Mouse (Mus musculus) cerebellum, adult 11-12 months (tissue): Measurements from ENCODE around the gene Gnat1.

Experiments
- DNase-seq: peaks from one replicate; pipeline ENCODE4 v3.0.0; 2022

Gnat1 gene

GRCm38 (mm10) chr9:107699376-107699980 lies 20.0 kb upstream of the Gnat1 start:
- no peak for DNase-seq

GRCm38 (mm10) chr9:107698611-107699190 lies 19.2 kb upstream of the Gnat1 start:
- DNase-seq: no peak

- DNase-seq: no peak
These were observed 18.5 kb upstream of the Gnat1 start for GRCm38 (mm10) chr9:107697811-107698521.

GRCm38 (mm10) chr9:107696845-107697610 lies 17.5 kb upstream of the Gnat1 start:
- DNase-seq: no peak

- DNase-seq: no peak
These were observed 16.6 kb upstream of the Gnat1 start for GRCm38 (mm10) chr9:107696106-107696479.

GRCm38 (mm10) chr9:107695441-107696105 lies 16.1 kb upstream of the Gnat1 start:
- DNase-seq: no peak

GRCm38 (mm10) chr9:107694627-107695026 lies 15.1 kb upstream of the Gnat1 start:
- DNase-seq: no peak

- DNase-seq: no peak
These were observed 14.0 kb upstream of the Gnat1 start for GRCm38 (mm10) chr9:107693433-107693987.

- no peak for DNase-seq
These were observed 13.3 kb upstream of the Gnat1 start for GRCm38 (mm10) chr9:107692785-107693184.

GRCm38 (mm10) chr9:107690391-107690790 lies 10.9 kb upstream of the Gnat1 start:
- DNase-seq: no peak

GRCm38 (mm10) chr9:107688939-107689338 lies 9.4 kb upstream of the Gnat1 start:
- no peak for DNase-seq

- no peak for DNase-seq
These were observed 8.9 kb upstream of the Gnat1 start for GRCm38 (mm10) chr9:107688415-107688814.

- DNase-seq: no peak
These were observed 5.9 kb upstream of the Gnat1 start for GRCm38 (mm10) chr9:107685231-107685981.

- DNase-seq: no peak
These were observed 2.9 kb upstream of the Gnat1 start for GRCm38 (mm10) chr9:107682405-107682804.

GRCm38 (mm10) chr9:107678861-107679260 lies 651 bp downstream of the Gnat1 start:
- no peak for DNase-seq

- DNase-seq: peak; percentile 56
These were observed 1.5 kb downstream of the Gnat1 start for GRCm38 (mm10) chr9:107677819-107678526.

- DNase-seq: peak; percentile 57
These were observed 2.3 kb downstream of the Gnat1 start for GRCm38 (mm10) chr9:107677091-107677784.

- DNase-seq: no peak
These were observed 3.2 kb downstream of the Gnat1 start for GRCm38 (mm10) chr9:107676302-107676701.

- DNase-seq: no peak
These were observed 3.7 kb downstream of the Gnat1 start for GRCm38 (mm10) chr9:107675671-107676301.
